Comparison of ENCODE assay signal across 7 mouse cellular contexts in genomic region chr11:54156504-54156903, GRCm38 (mm10).
"Had no signal": no experiment of that assay in that cellular context is flagged by ENCODE, and none has a peak within 500 bp of the region (broad histone marks: within the 10 kb centered on the region; RNA-seq: fewer than 3 reads in every experiment).

No protein-coding gene starts in this region.

- ATAC-seq: intestine, embryonic 15.5 days; liver, embryonic 12.5 days; midbrain, embryonic 16.5 days had no signal

- H3K4me1 ChIP-seq: intestine, embryonic 15.5 days; liver, embryonic 12.5 days; midbrain, embryonic 12.5 days; neural tube, embryonic 13.5 days had no signal

- H3K36me3 ChIP-seq: intestine, embryonic 15.5 days; liver, embryonic 12.5 days; midbrain, embryonic 12.5 days; neural tube, embryonic 13.5 days had no signal

- H3K27me3 ChIP-seq: intestine, embryonic 15.5 days; midbrain, embryonic 12.5 days; neural tube, embryonic 13.5 days had no signal

- DNase-seq: retina, postnatal 1 day; right cerebral cortex, postnatal 4 days had no signal

- H3K27ac ChIP-seq: intestine, embryonic 15.5 days; liver, embryonic 12.5 days; midbrain, embryonic 12.5 days; neural tube, embryonic 13.5 days had no signal

- H3K4me3 ChIP-seq: intestine, embryonic 15.5 days; liver, embryonic 12.5 days; midbrain, embryonic 12.5 days; neural tube, embryonic 13.5 days had no signal

- H3K4me2 ChIP-seq: intestine, embryonic 15.5 days; liver, embryonic 12.5 days; midbrain, embryonic 12.5 days; neural tube, embryonic 13.5 days had no signal

- H3K9ac ChIP-seq: intestine, embryonic 15.5 days; liver, embryonic 12.5 days; midbrain, embryonic 12.5 days; neural tube, embryonic 13.5 days had no signal

- H3K9me3 ChIP-seq: intestine, embryonic 15.5 days; liver, embryonic 12.5 days; midbrain, embryonic 12.5 days; neural tube, embryonic 13.5 days had no signal
